Mouse (Mus musculus): ENCODE results near the gene 1700001K19Rik. TPM values are rescaled to one million over a fixed set of nuclear protein-coding genes. Genes with fewer than 3 reads are reported as not detected.
"Not testable (repeated sequence)": the region's sequence is repeated elsewhere in the genome, so short reads cannot be mapped to it uniquely, and the experiment has no call there.

Gene 1700001K19Rik
- 3.4 and 5.2 TPM in 2 replicates for polyA plus RNA-seq (2012; rRNA removed)

- no peak for DNase-seq (ENCODE audit: low read depth)
These were observed at the start of gene 1700001K19Rik for GRCm38 (mm10) chr12:110682561-110683299. Gene 1700001K19Rik, minus strand, starts transcription at chr12:110682619.

GRCm38 (mm10) chr12:110726428-110726827, 44.0 kb upstream of the 1700001K19Rik start:
- no peak for DNase-seq (ENCODE audit: low read depth)

- no peak for DNase-seq (ENCODE audit: low read depth)
These were observed 43.1 kb upstream of the 1700001K19Rik start for GRCm38 (mm10) chr12:110725489-110725888.

- DNase-seq (ENCODE audit: low read depth), result no peak
These were observed 42.6 kb upstream of the 1700001K19Rik start for GRCm38 (mm10) chr12:110725051-110725450.

- DNase-seq (ENCODE audit: low read depth), result no peak
These were observed 33.6 kb upstream of the 1700001K19Rik start for GRCm38 (mm10) chr12:110716004-110716403.

- no peak for DNase-seq (ENCODE audit: low read depth)
These were observed 31.8 kb upstream of the 1700001K19Rik start for GRCm38 (mm10) chr12:110714215-110714614.

GRCm38 (mm10) chr12:110713784-110714183, 31.4 kb upstream of the 1700001K19Rik start:
- no peak for DNase-seq (ENCODE audit: low read depth)

- no peak for DNase-seq (ENCODE audit: low read depth)
These were observed 28.9 kb upstream of the 1700001K19Rik start for GRCm38 (mm10) chr12:110711270-110711669.

- no peak for DNase-seq (ENCODE audit: low read depth)
These were observed 25.0 kb upstream of the 1700001K19Rik start for GRCm38 (mm10) chr12:110707451-110707850.

GRCm38 (mm10) chr12:110706337-110707231, 24.2 kb upstream of the 1700001K19Rik start:
- no peak for DNase-seq (ENCODE audit: low read depth)

GRCm38 (mm10) chr12:110705419-110705818, 23.0 kb upstream of the 1700001K19Rik start:
- not testable (repeated sequence) for DNase-seq (ENCODE audit: low read depth)

- DNase-seq (ENCODE audit: low read depth), result no peak
These were observed 21.3 kb upstream of the 1700001K19Rik start for GRCm38 (mm10) chr12:110703682-110704081.

- DNase-seq (ENCODE audit: low read depth), result no peak
These were observed 20.6 kb upstream of the 1700001K19Rik start for GRCm38 (mm10) chr12:110703008-110703471.

- DNase-seq (ENCODE audit: low read depth), result no peak
These were observed 20.1 kb upstream of the 1700001K19Rik start, which contains the start of gene Hsp90aa1 for GRCm38 (mm10) chr12:110702556-110702955. Gene Hsp90aa1, minus strand, starts transcription at chr12:110702728.

- not testable (repeated sequence) for DNase-seq (ENCODE audit: low read depth)
These were observed 18.9 kb upstream of the 1700001K19Rik start for GRCm38 (mm10) chr12:110701363-110701762.

- no peak for DNase-seq (ENCODE audit: low read depth)
These were observed 18.3 kb upstream of the 1700001K19Rik start for GRCm38 (mm10) chr12:110700730-110701129.

- no peak for DNase-seq (ENCODE audit: low read depth)
These were observed 16.7 kb upstream of the 1700001K19Rik start for GRCm38 (mm10) chr12:110699171-110699547.

GRCm38 (mm10) chr12:110698523-110699170, 16.2 kb upstream of the 1700001K19Rik start:
- DNase-seq (ENCODE audit: low read depth), result no peak

GRCm38 (mm10) chr12:110698080-110698479, 15.7 kb upstream of the 1700001K19Rik start:
- no peak for DNase-seq (ENCODE audit: low read depth)

- no peak for DNase-seq (ENCODE audit: low read depth)
These were observed 15.0 kb upstream of the 1700001K19Rik start for GRCm38 (mm10) chr12:110697457-110697856.

- no peak for DNase-seq (ENCODE audit: low read depth)
These were observed 14.6 kb upstream of the 1700001K19Rik start for GRCm38 (mm10) chr12:110696975-110697400.
